Mouse (Mus musculus) embryo, embryonic 11.5 days (tissue): Measurements from ENCODE around the gene Vav1.
"Not testable (repeated sequence)": the region's sequence is repeated elsewhere in the genome, so short reads cannot be mapped to it uniquely, and the experiment has no call there.

Experiments used
- DNase-seq: peaks from one replicate; pipeline ENCODE4 v3.0.0-alpha.2; 2012; ENCODE audit warnings: low read depth, low spot score

Gene Vav1

DNA sequence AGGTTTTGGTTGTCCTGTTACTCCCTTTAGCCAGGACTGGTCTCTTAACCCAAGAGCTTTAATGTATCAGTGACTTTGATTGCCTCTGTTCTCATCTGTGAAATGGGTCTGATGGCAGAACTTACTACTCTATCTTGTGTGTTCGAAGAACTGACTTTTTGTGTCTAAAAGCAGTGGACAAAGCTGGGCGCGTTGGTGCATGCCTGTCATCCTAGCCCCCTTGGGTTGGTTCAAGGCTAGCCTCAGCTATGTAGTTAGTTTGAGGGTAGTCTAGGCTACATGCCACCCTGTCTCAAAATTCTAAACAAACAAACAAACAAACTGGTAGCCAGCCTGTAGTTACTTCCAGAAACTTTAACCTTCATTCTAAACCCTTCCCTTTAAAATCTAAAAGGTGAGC is 27.5 kb upstream of the Vav1 start:
- no peak for DNase-seq

DNA sequence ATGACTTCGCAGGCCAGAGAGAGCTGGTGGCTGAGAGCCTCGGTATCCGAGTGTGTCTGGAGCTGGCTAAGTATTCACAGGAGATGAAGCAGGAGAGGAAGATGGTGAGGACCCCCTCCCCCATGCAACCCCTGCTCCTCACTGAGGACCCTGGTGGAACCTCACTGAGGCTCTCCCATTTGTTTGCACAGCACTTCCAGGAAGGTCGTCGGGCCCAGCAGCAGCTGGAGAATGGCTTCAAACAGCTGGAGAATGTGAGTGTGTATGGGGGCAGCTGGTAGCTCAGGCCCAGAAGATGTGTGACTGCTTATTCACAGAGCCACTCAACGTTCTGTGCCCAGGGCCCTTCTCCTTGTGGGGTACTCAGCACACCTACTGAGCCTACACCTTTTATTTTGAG is 25.6 kb upstream of the Vav1 start:
- DNase-seq: no peak

DNA sequence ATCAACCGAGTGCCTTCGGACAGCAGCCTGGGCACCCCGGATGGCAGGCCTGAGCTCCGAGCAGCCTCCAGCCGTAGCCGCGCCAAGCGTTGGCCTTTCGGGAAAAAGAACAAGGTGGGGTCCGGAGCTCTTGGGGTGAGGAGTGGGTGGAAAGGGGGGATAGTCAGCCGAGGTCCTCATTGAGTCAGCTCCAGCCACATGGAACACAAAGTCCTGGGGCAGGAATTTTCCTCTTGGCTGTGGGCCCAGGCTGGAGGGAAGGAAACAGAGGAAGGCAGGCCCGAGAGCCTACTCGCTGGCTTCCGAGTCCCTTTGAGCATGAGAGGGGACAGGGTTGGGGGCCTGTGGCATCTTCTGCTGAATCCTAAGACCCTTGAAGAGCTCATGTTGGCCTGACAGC is 23.5 kb upstream of the Vav1 start:
- DNase-seq: no peak

DNA sequence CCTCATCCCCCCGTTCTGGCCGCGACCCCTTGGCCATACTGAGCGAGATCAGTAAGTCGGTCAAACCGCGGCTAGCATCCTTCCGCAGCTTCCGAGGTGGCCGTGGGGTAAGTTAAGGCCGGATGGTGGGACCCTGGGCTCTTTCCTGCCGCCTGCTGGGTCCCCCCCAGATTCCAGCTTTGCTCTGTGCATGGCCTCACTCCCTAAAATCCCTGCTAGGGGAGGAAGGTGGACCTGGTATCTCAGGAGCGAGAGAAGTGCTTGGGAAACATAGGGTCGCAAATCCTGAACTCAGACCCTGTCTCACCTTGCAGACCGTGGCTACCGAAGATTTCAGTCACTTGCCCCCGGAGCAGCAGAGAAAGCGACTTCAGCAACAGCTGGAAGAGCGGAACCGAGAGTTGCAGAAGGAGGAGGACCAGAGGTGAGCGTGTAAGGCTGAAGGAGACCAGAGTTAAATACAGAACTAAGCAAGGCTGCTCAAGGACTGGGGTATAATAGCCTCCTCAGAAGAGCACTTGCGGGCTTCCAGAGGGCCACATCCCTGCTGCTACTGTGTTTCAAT is 21.9 kb upstream of the Vav1 start:
- DNase-seq: no peak

DNA sequence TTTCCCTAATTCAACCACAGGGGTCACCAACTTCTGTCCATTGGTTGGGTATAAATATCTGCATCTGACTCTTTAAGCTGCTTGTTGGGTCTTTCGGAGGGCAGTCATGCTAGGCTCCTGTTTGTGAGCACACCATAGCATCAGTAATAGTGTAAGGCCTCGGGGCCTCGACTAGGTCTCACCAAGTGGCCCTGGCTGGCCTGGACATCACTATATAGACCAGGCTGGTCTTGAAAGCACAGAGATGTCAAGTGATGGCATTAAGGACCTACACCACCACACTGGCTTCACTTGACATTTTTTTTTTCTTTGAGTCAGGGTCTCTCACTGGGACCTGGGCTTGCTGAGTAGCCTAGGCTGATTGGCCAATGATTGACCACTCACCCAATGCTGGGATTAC is 20.7 kb upstream of the Vav1 start:
- no peak for DNase-seq

DNA sequence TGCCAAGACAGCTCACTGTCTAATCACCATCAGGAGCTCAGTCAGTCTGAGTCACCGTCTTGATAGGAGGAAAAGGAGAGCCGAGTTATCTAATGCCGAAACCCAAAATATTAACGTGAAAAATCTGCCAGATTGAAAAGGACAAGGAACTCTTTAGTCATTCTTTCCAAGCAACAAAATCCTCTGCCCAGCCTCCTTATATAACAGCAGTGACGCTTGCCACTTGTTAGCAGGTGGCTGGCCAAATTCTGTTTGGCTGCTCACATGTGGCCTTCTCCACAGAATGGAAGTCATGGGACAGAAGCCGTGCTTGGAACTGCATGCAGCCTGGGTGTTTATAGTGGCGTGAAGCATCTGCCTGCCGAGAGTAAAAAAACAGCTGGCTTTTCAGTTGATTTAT is 19.2 kb upstream of the Vav1 start:
- no peak for DNase-seq

DNA sequence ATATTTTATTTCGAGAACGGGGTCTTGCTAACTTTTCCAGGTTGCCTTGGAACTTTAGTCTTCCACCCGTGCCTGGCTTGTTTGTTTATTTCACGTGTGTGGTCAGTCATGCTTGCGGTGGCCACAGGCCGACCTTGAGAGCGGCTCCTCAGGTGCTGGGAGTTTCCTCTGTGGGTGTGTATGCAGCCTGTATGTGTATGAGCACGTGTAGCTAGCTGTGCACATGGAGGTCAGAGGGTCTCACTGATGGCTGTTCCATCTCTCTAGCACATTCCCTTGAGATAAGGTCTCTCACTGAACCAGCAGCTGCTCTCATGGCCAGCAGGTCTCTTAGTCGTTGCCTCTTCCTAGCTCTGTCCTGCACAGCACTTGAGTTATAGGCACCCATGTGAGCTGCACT is 18.5 kb upstream of the Vav1 start:
- DNase-seq: no peak

DNA sequence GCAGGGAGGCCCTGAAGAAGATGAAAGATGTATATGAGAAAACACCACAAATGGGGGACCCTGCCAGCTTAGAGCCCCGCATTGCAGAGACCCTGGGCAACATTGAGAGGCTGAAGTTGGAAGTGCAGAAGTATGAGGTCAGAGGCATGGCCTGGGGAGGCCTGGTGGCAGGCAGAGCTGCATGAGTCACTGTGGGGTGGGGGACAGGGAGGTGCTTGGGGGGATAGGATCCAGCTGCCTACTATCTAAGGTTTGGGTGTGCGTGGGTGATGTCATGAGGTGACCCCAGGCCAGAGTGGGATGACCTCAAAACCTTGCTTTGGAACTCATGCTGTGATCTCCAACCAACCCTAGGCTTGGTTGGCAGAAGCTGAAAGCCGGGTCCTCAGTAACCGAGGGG is 17.6 kb upstream of the Vav1 start:
- no peak for DNase-seq

DNA sequence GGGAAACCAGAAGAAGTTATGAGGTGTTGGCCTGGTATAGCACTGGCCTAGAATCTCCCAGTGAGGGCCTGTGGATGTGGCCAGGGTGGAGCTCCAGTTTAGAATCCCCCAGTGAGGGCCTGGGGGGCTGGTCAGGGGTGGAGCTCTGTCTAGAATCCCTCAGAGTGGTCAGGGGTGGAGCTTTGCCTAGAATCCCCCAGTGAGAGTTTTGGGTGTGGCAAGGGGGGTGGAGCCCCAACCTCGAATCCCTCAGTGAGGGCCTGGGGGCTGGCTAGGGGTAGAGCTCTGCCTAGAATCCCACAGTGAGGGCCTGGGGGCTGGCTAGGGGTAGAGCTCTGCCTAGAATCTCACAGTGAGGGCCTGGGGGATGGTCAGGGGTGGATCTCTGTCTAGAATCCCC is 17.1 kb upstream of the Vav1 start:
- DNase-seq: no peak

DNA sequence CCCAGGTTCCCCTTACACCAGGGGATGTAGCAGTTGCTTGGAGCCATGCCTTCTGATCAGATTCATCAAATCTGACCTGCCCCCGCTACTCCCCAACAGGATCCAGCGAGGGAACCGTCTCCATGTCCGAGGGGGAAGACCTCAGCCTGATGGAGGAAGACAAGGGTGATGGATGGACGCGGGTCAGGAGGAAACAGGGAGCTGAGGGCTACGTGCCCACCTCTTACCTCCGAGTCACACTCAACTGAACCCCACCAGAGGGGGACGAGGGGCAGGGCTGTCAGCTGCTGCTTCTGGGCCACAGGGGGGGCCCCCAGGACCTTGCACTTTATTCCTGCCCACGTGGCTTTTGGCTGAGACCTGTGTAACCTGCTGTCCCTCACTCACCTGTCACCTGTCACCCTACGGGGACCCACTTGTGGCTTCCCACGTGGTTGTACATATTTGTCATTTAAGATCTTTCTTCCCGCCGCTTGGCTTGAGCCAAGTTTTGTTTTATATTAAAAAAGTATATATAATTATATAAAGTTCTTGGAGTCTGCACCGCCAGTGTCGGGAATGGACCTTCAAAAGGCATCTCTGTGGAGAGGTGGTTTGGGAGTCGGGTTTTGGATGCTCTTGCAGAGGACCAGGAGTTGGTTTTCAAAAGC is 15.9 kb upstream of the Vav1 start:
- DNase-seq: no peak

DNA sequence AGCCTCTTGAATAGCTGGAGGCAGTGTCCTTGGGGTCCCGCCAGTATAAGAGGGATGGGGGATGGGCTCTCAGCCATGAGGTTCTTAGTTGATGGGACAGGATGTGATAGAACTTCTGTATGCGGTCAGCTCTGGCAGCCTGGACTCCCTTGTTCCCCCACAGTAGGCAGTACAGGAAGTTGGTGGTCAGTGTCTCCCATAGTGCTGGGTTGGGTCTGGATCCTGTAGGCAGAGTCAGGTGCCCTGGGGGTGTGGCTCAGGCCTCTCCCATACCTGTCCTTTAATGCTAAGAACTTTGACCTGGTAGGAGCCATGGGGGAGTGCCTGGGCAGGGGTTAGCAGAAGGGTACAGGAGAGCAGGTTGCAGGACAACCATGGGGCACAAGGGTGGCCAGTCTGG is 14.7 kb upstream of the Vav1 start:
- DNase-seq: no peak

DNA sequence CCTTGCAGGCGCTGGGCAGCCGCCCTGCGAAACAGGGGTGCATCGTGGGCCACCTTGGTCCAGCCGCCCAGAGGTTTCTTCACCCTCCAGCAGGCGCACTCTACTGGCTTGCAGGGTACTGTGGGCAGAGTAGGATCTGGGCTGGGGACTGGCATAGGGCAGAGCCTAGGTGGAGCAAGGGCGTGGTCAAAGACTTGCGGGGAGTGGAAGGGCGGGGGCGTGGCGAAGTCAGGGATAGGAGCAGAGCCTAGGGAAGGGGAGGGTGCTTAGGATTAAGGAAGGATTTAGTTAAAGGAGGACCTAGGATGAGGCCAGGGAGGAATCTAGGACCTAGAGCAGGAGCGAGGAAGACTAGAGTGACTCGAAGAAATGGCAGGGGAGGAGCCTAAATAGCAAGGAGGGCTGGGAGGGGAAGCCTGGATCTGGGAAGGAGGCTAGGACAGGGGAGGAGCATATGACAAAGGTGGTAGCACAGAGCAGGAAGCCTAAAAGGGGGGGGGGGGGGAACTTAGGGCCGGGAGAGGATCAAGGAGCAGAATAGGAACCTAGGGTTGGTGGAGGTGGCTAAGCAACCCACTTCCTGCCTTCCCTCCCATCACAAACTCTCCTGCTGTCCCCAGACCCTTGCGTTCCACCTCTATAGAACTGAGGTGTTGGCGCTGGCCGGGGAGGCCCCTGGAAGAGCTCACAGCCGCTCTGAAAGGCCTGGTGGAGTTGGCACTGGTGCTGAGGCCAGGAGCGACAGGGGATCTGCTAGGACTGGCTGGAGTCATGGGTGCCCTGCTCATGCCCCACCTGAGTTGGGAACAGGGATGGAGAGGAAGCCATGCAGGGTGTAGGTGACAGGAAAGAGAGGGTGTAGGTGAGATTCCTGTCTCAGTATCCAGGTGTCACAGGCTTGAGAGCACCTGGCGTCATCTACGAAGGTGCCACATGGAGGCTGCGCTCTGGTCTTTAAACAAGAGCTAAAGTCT is 13.6 kb upstream of the Vav1 start:
- DNase-seq: no peak

DNA sequence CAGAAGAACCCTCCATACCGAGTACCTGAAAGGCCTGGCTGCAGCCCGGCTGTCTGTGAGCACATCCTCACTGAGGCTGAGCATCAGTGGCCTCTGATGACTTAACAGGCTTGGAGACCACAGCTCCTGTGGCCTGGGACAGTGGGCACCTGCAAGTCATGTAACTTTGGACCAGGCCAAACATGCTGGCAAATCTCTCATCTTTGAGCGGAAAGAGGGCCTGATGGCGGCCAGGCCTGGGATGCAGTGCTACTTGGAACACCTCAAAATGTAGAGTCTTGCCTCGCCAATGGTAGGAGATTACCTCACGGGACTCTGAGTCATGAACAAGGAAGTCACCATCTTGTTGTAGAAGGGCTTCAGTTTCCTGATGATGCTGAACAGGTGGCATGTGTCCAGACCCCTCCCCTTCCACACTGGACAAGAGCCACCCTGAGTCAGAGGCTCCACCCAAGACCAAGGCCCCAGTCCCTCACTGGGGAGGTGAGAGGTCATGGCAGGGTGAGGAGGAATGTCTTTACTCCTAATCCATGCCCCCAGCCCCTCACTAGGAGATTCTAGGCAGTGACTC is 11.3 kb upstream of the Vav1 start:
- no peak for DNase-seq

DNA sequence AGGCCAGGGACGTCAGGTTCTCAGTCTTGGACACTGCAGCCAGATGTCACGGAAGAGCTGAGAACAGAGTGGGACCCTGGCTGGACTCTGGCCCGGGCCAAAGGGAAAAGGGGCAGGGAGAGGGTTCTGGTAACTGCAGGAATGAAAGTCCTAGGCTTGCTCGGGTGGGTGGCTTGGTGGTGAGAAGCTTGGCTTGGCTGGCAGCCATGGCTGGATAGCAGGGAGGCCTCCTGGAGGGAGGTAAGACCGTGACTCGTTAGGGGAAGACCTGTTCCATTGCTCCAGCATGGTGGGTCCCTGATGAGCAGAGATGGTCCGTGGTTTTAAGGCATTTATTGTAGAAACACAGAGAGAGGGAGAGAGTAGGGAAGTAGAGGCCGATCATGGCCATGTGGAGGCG is 7.6 kb upstream of the Vav1 start:
- no peak for DNase-seq

DNA sequence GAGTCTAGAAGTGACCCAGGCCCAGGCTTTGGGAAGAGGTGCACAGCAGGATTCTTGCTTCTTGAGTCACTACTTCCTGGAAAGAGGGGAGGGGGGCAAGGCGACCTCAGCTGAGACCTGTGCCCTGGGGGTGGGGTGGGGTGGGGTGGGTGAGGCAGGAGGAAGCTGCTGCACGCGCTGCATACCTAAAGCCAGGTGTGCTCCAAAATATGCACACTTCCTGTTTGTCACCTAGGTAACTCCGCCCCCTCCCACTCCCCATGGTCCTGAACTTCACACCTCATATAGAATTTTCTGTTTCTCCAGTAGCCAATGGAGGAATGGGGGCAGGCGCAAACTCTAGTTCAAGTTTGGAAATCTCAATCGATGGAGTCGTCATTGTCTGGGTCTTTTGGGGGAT is 5.1 kb upstream of the Vav1 start:
- DNase-seq: no peak

DNA sequence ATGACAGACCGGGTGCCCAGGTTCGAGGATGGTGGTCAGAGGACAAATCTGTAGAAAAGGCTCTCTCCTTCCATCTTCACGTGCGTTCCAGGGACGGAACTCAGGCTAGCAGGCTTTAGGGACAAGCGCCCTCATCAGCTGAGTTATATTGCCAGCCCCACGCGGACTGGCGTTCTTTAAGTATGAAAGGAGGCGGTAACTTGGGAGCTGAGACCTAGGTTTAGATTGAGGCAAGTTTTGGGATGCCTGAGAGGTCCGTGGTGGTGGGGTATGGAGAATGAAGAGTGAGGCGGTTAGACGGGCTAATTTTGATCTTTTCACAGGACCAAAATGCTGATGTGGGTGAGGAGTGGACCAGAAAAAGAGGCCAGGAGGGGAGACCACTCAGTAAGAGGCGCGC is 4.2 kb upstream of the Vav1 start:
- DNase-seq: no peak

DNA sequence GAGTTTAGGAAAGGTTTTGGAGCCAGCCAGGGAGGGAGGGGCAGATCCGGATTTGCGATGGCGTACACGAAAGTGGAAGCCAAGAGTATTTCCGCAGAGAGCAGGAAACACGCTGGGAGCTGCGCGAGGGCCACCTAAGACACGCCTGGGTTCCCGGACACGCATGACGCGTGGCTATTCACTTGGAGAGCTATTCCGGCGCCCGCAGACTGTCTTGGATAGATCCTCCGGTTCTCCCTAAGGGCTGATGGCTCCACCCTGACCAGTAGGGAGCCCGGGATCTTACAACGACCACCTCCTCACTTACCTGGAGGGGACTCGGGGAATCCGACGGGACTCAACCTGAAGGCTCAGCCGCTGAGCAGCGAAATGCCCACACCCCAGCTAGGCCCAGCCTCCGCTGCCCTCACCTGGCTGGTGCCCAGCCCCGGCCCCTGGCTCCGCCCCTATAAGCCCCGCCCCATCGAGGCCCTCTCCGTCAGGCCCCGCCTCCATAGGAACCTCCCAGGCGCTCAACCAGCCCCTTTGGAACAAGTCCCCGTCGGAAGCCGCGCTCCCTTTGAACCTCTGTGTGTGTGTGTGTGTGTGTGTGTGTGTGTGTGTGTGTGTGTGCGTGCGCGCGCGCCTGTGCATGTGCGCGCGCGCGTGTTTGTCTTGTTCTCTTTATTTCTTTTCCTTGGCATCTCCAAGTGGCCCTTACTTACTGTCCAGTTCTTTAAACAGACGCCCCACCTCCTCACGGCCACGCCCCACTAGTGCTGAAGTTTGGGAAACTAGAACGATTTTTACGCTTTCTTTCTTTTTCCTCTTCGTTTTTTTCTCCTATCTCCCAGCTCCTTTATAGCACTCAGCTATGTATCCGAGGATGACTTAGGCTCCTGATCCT is 3.5 kb upstream of the Vav1 start:
- DNase-seq: peak; percentile 35

DNA sequence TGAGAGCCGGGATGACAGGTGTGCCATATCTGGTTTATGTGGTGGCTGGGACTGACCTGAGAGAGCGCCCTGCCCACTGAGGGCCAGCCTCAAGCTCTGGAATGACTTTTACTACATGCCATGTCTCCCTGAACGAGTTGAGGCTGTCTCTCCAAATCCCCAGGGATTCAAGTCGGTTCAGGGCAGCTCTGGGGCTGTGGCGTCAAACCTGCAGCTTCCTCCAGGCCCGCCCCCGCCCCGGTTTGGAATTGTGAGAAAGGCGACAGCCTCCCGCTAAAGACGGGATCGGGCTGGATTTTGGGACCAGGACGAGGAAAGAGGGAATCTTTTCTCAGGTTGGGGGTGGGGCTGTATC is 2.9 kb upstream of the Vav1 start:
- DNase-seq: no peak

DNA sequence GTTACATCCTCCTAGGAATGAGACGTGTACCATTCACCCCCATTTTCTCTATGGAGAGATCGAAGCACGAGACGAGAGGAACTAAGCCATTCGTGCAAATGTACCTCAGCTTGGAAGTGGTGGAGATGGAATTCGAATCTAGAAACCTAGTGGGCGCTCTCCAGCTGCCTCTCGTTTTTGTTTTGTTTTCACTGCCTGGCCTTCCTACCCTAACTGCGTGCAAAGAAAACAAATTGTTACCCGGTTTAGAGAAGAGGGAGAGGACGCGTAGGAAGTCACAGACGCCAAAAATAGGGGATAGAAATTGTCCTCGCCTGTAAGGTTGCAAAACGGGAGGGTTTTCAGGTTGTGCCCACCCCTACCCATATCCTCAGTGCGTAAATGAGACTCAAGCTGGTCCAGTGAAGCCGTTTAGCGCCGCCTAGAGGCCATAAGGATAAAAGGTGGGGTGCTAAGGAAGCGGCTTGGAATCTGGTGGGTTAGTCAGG is 2.2 kb upstream of the Vav1 start:
- peak; percentile 73 for DNase-seq

DNA sequence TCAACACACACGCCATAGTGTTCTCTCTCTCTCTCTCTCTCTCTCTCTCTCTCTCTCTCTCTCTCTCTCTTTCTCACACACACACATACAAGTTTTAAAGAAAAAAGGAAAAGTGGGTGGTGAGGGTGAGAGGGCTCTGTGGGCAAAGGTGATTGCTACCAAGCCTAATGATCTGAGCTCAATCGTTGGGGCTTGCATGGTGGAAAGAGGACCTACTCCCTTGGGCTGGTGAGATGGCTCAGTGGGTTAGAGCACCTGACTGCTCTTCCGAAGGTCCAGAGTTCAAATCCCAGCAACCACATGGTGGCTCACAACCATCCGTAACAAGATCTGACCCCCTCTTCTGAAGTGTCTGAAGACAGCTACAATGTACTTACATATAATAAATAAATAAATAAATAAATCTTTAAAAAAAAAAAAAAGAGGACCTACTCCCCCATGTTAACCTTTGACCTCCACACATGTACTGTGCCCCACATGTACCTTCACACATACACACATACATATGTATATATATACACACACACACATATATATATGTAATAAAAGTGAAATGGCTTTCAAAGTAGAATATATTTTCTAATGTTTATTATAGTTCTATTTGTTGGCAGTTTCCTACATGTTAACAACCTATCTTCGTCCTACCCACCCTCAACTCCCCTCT is 1.2 kb upstream of the Vav1 start:
- DNase-seq: not testable (repeated sequence)

DNA sequence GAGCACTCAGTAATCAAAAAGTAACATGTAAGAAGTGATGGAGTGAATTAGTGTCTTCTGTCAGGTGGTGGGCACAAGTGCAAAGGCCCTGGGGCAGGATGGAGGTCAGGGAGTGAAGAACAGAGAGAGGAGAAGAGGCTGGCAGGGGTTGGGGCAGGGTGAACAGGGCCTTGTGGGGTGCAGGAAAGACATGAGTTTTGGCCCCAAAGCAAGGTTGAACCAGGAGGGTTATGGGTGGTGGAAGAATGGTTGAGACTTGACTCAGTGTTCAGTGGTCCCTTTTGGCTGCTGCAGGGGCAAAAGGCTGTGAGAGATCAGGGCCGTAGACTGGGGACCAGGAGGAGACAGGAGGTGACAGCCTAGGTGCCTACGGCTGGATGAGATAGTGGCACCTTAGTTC is 363 bp upstream of the Vav1 start:
- no peak for DNase-seq
